Comparison of ENCODE assay signal across 16 mouse cellular contexts in the genomic region with DNA sequence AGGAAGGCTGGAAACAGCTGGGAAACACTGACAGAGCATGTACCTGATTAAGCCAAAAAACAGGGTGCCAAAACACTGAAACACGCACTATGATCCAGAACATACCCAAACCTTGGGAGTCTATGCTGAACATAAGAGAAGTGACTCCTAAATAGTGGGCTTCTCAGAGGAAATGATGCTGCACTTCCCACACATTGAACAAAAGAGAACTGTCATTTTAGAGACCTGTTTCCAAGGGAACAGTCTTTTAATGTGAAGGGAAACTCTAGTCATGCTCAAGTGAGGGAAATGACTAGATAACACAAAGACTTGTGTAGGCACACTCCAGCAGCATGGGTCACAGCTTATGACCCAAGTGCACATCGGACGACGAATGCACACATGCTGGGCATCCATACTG.
DNase-seq lines count a peak whose midpoint lies in the region; ATAC-seq lines count a peak whose summit lies in the region.
"Had no signal": no experiment of that assay in that cellular context is flagged by ENCODE, and none has a peak within 500 bp of the region (broad histone marks: within the 10 kb centered on the region; RNA-seq: fewer than 3 reads in every experiment).

No protein-coding gene starts in this region.

- no peaks in the 10 kb centered on the region for H3K36me3 ChIP-seq in embryonic facial prominence, embryonic 15.5 days
- H3K36me3 ChIP-seq in embryonic facial prominence, embryonic 10.5 days (replicated peaks): no peaks in the 10 kb centered on the region
- no peaks in the 10 kb centered on the region for H3K36me3 ChIP-seq in kidney, embryonic 14.5 days (ENCODE audit: control insufficient read depth, insufficient read depth, low read length)
- H3K36me3 ChIP-seq: limb, embryonic 15.5 days; neural tube, embryonic 15.5 days had no signal

- H3K9ac ChIP-seq in embryonic facial prominence, embryonic 15.5 days: no peak overlapping the region
- no peak overlapping the region for H3K9ac ChIP-seq in kidney, embryonic 14.5 days (ENCODE audit: low read depth, low read length)
- H3K9ac ChIP-seq: limb, embryonic 15.5 days; neural tube, embryonic 15.5 days had no signal

- no peak for DNase-seq in embryonic facial prominence, embryonic 10.5 days (ENCODE audit: low spot score)
- DNase-seq in kidney, postnatal 4 days: no peak
- DNase-seq in testis, postnatal 10 days (ENCODE audit: low spot score): peak; percentile 17
- no peak for DNase-seq in testis, postnatal 14 days (ENCODE audit: low spot score)
- no peak for DNase-seq in urinary bladder, adult 2 months (ENCODE audit: low spot score)
- DNase-seq in cerebellum, postnatal 36 days: no peak
- DNase-seq: adrenal gland, postnatal 14 days; cerebellum, adult 11 months; lung, adult 18-20 months; right cerebral cortex, postnatal 25 days; thymus, adult 2 months had no signal

- H3K27me3 ChIP-seq in embryonic facial prominence, embryonic 15.5 days: no peaks in the 10 kb centered on the region
- no peaks in the 10 kb centered on the region for H3K27me3 ChIP-seq in embryonic facial prominence, embryonic 10.5 days (replicated peaks; ENCODE audit: low read depth, poor library complexity, severe bottlenecking)
- H3K27me3 ChIP-seq in kidney, embryonic 14.5 days (ENCODE audit: control insufficient read depth, insufficient read depth, low read length): no peaks in the 10 kb centered on the region
- H3K27me3 ChIP-seq: limb, embryonic 15.5 days; neural tube, embryonic 15.5 days had no signal

- no peak overlapping the region for H3K4me3 ChIP-seq in embryonic facial prominence, embryonic 15.5 days (replicated peaks)
- no peak overlapping the region for H3K4me3 ChIP-seq in embryonic facial prominence, embryonic 10.5 days
- H3K4me3 ChIP-seq in kidney, embryonic 14.5 days (ENCODE audit: low read length): no peak overlapping the region
- H3K4me3 ChIP-seq: limb, embryonic 15.5 days; neural tube, embryonic 15.5 days had no signal

- no peak overlapping the region for H3K4me2 ChIP-seq in embryonic facial prominence, embryonic 15.5 days (replicated peaks)
- no peak overlapping the region for H3K4me2 ChIP-seq in kidney, embryonic 14.5 days (replicated peaks; ENCODE audit: low read depth, low read length)
- H3K4me2 ChIP-seq: limb, embryonic 15.5 days; neural tube, embryonic 15.5 days had no signal

- H3K27ac ChIP-seq in embryonic facial prominence, embryonic 15.5 days (replicated peaks): 0 out of 2 replicates have a peak overlapping the region, but pooled peaks have one; percentile 24
- H3K27ac ChIP-seq in embryonic facial prominence, embryonic 10.5 days (replicated peaks): no peak overlapping the region
- peak overlapping the region; percentile 14; the same call in 1 of the 2 replicates for H3K27ac ChIP-seq in kidney, embryonic 14.5 days (ENCODE audit: low read depth, low read length)
- H3K27ac ChIP-seq: limb, embryonic 15.5 days; neural tube, embryonic 15.5 days had no signal

- H3K9me3 ChIP-seq in embryonic facial prominence, embryonic 15.5 days (replicated peaks): no peaks in the 10 kb centered on the region
- H3K9me3 ChIP-seq in embryonic facial prominence, embryonic 10.5 days: no peaks in the 10 kb centered on the region
- no peaks in the 10 kb centered on the region for H3K9me3 ChIP-seq in kidney, embryonic 14.5 days (ENCODE audit: control insufficient read depth, low read length)
- H3K9me3 ChIP-seq: limb, embryonic 15.5 days; neural tube, embryonic 15.5 days had no signal

- H3K4me1 ChIP-seq in embryonic facial prominence, embryonic 15.5 days: peaks cover 13% of the 10 kb centered on the region
- H3K4me1 ChIP-seq in embryonic facial prominence, embryonic 10.5 days: peaks cover 15% of the 10 kb centered on the region
- H3K4me1 ChIP-seq in kidney, embryonic 14.5 days (ENCODE audit: control insufficient read depth, insufficient read depth, low read length): peaks cover 10% of the 10 kb centered on the region; the same call in 1 of the 2 replicates
- H3K4me1 ChIP-seq: neural tube, embryonic 15.5 days had no signal

- 76% methylated on average over 4 of the region's 4 CpGs for WGBS in embryonic facial prominence, embryonic 15.5 days
- WGBS in embryonic facial prominence, embryonic 10.5 days: 84% methylated on average over 4 of the region's 4 CpGs
- 74% methylated on average over 4 of the region's 4 CpGs for WGBS in kidney, embryonic 14.5 days

- ATAC-seq in embryonic facial prominence, embryonic 15.5 days (ENCODE audit: insufficient number of reproducible peaks, low FRiP score, low TSS enrichment, low read depth): no peak
- ATAC-seq in kidney, embryonic 14.5 days (ENCODE audit: low FRiP score, low TSS enrichment): no peak
- ATAC-seq: hindbrain, embryonic 16.5 days had no signal
